Mouse (Mus musculus): ENCODE measurements at regions not wholly inside any gene's neighbourhood (a gene's known extent, or its start where the extent isn't known, plus 50 kb on each side); places are given as distances from the start of the nearest gene placed in this dataset.

- no peaks in the 10 kb centered on the region for H3K79me2 ChIP-seq (replicated peaks; ENCODE audit: control insufficient read depth, extremely low read depth, insufficient read depth, poor library complexity, severe bottlenecking)
- H3K9me3 ChIP-seq (replicated peaks; ENCODE audit: low read length), result peaks cover 4% of the 10 kb centered on the region
- no peak overlapping the region for H3K27ac ChIP-seq (ENCODE audit: insufficient read depth, low read depth)
- no peak overlapping the region for H3K4me3 ChIP-seq (replicated peaks in 1 of 3; ENCODE audit: low read depth in 2 of 3, low read length in 2 of 3, poor library complexity in 1 of 3)
- H3K4me2 ChIP-seq (ENCODE audit: insufficient read depth, low read depth, poor library complexity, severe bottlenecking), result no peak overlapping the region
- dilution Hi-C loops (cut with MboI; ENCODE audit: extremely low pct_ligation_motif_present, extremely low pct_unique_long_range_greater_than_20kb, low sequenced_read_pairs) (no loop called here), in situ Hi-C loops (cut with MboI; ENCODE audit: low pct_ligation_motif_present, low pct_unique_long_range_greater_than_20kb, low sequenced_read_pairs) (no loop called here)
- H3K4me1 ChIP-seq (ENCODE audit: control insufficient read depth in 1 of 2, insufficient read depth in 2 of 2), result peaks cover 0 to 5% of the 10 kb centered on the region in 2 experiments; a peak in 2 of 4 replicates
- H3K9ac ChIP-seq (ENCODE audit: insufficient read depth, low read depth), result no peak overlapping the region
- TF ChIP-seq ETS1 (conservative IDR thresholded peaks at IDR 0.05; ENCODE audit: low read depth, low read length) (no peak), MXI1 (IDR thresholded peaks at IDR 0.05; ENCODE audit: low read depth, low read length) (no peak), HCFC1 (IDR thresholded peaks at IDR 0.05; ENCODE audit: low read depth, low read length) (no peak), TCF12 (IDR thresholded peaks at IDR 0.05; ENCODE audit: low read depth, low read length) (no peak), MEF2A (IDR thresholded peaks at IDR 0.05; ENCODE audit: borderline replicate concordance, low read depth, low read length) (no peak), CHD2 (IDR thresholded peaks at IDR 0.05; ENCODE audit: low read length) (no peak), GABPA (IDR thresholded peaks at IDR 0.05; ENCODE audit: insufficient replicate concordance, low read depth, low read length) (no peak)
- H3K36me3 ChIP-seq (replicated peaks in 1 of 2; ENCODE audit: control insufficient read depth in 1 of 2, insufficient read depth in 1 of 2, low read length in 1 of 2), result no peaks in the 10 kb centered on the region
- no peak for DNase-seq (ENCODE audit: extremely low read depth)
- H3K27me3 ChIP-seq (replicated peaks), result no peaks in the 10 kb centered on the region
Measured at GRCm38 (mm10) chr9:116462232-116462631, 287.1 kb upstream of the Tgfbr2 start.

GRCm38 (mm10) chr9:116460022-116460421, 284.9 kb upstream of the Tgfbr2 start:
- TF ChIP-seq ZMIZ1 (IDR thresholded peaks at IDR 0.05; ENCODE audit: low read depth, low read length), result no peak
- TF ChIP-seq JUND (conservative IDR thresholded peaks at IDR 0.05; ENCODE audit: low read depth, low read length), result no peak
- TF ChIP-seq IRF4 (IDR thresholded peaks at IDR 0.05; ENCODE audit: low read depth, low read length), result no peak
- no peak for TF ChIP-seq CTCF (conservative IDR thresholded peaks at IDR 0.05 in 1 of 2, IDR thresholded peaks at IDR 0.05 in 1 of 2; ENCODE audit: low read depth in 2 of 2, low read length in 2 of 2)
- TF ChIP-seq ETS1 (conservative IDR thresholded peaks at IDR 0.05; ENCODE audit: low read depth, low read length), result no peak
- TF ChIP-seq SIN3A (IDR thresholded peaks at IDR 0.05; ENCODE audit: low read length), result no peak
- no peak for TF ChIP-seq EP300 (IDR thresholded peaks at IDR 0.05; ENCODE audit: low read length)
- TF ChIP-seq E2F4 (IDR thresholded peaks at IDR 0.05; ENCODE audit: insufficient replicate concordance, low read depth, low read length), result no peak
- no peak for TF ChIP-seq MAX (IDR thresholded peaks at IDR 0.05; ENCODE audit: low read length)
- no peak for TF ChIP-seq HCFC1 (IDR thresholded peaks at IDR 0.05; ENCODE audit: low read depth, low read length)
- no peak for TF ChIP-seq MEF2A (IDR thresholded peaks at IDR 0.05; ENCODE audit: borderline replicate concordance, low read depth, low read length)
- TF ChIP-seq CHD2 (IDR thresholded peaks at IDR 0.05; ENCODE audit: low read length), result no peak
- TF ChIP-seq MAZ (IDR thresholded peaks at IDR 0.05; ENCODE audit: low read depth, low read length), result no peak
- TF ChIP-seq NRF1 (IDR thresholded peaks at IDR 0.05; ENCODE audit: low read depth, low read length), result no peak
- in situ Hi-C loops (cut with MboI; ENCODE audit: low pct_ligation_motif_present, low pct_unique_long_range_greater_than_20kb, low sequenced_read_pairs), result no loop called here
- no peaks in the 10 kb centered on the region for H3K79me2 ChIP-seq (replicated peaks; ENCODE audit: control insufficient read depth, extremely low read depth, insufficient read depth, poor library complexity, severe bottlenecking)
- no peak overlapping the region for H3K4me3 ChIP-seq (replicated peaks in 1 of 3; ENCODE audit: low read depth in 2 of 3, low read length in 2 of 3, poor library complexity in 1 of 3)
- no peak for DNase-seq (ENCODE audit: extremely low read depth)
- no peaks in the 10 kb centered on the region for H3K27me3 ChIP-seq (replicated peaks)
- H3K36me3 ChIP-seq (replicated peaks in 1 of 2; ENCODE audit: control insufficient read depth in 1 of 2, insufficient read depth in 1 of 2, low read length in 1 of 2), result no peaks in the 10 kb centered on the region
- H3K4me1 ChIP-seq (ENCODE audit: control insufficient read depth in 1 of 2, insufficient read depth in 2 of 2), result peaks cover 0 to 6% of the 10 kb centered on the region in 2 experiments; a peak in 2 of 4 replicates
- H3K27ac ChIP-seq (ENCODE audit: insufficient read depth, low read depth), result no peak overlapping the region
- 0 out of 2 replicates have a peak overlapping the region, but pooled peaks have one; percentile 1 for H3K4me2 ChIP-seq (ENCODE audit: insufficient read depth, low read depth, poor library complexity, severe bottlenecking)
- peaks cover 4% of the 10 kb centered on the region for H3K9me3 ChIP-seq (replicated peaks; ENCODE audit: low read length)
- no peak overlapping the region for H3K9ac ChIP-seq (ENCODE audit: insufficient read depth, low read depth)
- dilution Hi-C loops (cut with MboI; ENCODE audit: extremely low pct_ligation_motif_present, extremely low pct_unique_long_range_greater_than_20kb, low sequenced_read_pairs), result no loop called here
